Mouse (Mus musculus) thymus, adult 18-20 months (tissue): ENCODE measurements around the gene Eif1.
"Not testable (repeated sequence)": the region's sequence is repeated elsewhere in the genome, so short reads cannot be mapped to it uniquely, and the experiment has no call there.

ENCODE experiments used
- DNase-seq, 2 experiments: peaks; one replicate each; pipeline ENCODE4 v3.0.0; 2022; ENCODE audit warnings: mixed read lengths in 2 of 2

The Eif1 gene

GRCm38 (mm10) chr11:100319492-100320171, at the start of gene Eif1:
Eif1 (plus strand) TSS chr11:100319885.
- peak; percentile 100 for DNase-seq

DNA sequence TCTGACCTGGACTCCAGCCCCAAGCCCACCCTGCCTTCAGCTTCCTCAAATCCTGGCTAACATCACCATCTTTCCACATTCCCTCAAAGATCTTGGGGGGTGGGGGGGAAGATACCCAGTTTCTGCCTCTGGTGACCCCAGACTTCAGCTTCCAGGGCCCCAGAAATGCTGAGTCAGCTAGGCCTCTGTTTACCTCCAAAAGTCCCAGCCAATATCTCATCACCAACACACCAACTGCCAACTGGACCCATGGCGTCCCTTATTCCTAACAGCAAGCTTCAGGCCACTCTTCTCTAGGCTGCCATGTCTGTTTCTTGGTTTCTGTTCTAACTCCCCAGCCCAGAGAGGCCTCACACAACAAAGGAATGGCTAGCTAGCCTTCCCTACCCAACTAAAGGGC, 47.8 kb upstream of the Eif1 start:
- no peak for DNase-seq

DNA sequence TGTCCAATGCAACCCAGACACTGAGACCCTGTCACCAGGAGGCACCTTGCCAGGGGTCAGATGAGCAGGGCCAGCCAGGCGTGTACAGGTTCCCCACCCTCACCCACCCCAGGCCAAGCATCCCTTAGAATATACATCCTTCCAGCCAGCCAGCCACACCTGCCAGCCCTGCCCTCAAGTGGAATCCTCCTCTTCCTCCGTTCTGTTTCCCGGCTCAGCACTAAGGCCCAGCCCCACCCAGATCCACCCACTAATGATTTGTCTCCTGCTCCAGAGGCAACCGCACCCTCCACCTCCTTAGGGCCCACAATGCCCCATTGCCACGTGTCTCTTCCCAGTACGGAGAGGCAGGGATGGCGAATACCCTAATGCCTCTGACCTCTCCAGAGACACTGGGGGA, 45.0 kb upstream of the Eif1 start:
- no peak for DNase-seq

DNA sequence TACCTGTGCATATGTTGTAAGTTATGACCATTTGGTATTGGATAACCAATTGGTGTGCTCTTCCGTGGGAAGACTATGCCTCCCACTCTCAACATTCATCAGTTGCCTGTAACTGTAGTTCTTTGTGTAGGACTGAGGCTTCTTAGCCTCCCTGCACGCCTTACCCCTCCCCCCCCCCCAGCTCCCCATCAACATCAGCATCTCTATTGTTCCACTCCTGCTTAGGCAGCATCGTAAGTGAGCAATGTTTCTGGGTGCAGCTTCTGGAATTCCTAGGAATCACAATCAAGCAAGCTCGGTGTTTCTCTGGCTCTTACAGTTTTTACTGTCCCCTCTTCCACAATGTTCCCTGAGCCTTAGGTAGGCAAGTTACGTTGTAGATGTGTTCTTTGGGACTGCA, 44.2 kb upstream of the Eif1 start:
- DNase-seq: no peak

- DNase-seq: no peak
These were observed 41.8 kb upstream of the Eif1 start for GRCm38 (mm10) chr11:100277726-100278480.

DNA sequence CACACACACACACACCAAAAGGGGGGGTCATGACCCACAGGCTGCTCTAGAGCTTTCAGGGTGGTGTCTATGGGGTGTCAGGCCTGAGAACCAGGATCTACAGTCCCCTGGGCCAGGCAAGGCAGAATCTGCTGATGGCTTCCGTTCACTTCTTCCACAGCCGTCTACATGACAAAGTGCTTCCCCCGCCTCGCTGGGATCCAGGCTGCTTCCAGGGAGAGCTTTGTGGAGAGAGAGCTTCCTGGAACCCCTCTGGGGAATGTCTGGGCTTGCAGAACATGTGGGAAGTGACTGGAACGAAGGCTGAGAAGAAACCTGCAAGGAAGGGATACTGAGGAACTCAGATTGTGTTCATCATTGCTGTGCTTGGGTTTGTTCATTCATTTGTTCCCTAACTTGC, 40.9 kb upstream of the Eif1 start:
- DNase-seq: no peak

DNA sequence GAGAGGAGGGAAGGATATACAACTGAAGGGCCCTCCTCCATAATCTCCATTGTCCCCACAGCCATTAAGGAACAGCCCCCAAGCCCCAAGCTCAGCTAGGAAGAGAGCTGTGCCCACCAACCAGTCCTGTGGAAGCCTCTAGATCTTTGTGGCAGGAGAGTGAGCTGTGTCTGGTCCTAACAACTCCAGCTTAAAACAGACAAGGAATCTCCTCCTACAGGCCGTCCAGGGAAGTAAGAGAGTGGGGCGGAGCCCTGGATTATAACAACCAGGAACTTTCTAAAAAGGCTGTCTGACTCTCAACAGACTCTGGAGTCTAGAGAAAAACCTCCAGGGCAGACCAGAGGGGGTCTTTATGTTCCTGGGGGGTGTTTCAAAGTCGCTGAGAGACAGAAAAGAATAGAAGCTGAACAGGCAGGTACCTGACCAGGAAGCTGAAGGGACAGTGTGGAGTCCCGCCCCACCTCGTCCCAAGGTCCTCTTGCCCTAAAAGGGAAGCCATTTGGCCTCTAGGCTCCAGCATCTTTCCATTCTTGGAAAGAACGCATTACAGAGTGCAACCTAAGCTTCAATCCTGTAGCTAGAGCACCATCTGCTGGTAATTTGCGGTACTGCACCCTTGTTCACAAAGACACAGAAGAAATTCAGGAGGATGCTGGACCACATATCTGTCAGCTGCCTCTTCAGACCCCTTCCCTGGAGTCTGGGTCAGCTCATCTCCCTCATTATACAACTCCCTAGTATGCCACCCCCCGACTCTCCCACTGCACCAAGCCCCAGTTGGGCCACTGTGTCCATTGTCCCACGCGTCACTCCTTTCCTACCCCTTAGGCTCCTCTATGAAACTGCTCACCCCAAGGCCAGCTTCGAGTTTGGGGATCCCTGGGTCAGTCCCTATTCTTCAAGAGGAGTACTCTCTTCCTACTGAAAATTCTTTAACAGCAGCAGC, 37.8 kb upstream of the Eif1 start:
- DNase-seq: peak in 1 of 2 experiments; percentile 29

DNA sequence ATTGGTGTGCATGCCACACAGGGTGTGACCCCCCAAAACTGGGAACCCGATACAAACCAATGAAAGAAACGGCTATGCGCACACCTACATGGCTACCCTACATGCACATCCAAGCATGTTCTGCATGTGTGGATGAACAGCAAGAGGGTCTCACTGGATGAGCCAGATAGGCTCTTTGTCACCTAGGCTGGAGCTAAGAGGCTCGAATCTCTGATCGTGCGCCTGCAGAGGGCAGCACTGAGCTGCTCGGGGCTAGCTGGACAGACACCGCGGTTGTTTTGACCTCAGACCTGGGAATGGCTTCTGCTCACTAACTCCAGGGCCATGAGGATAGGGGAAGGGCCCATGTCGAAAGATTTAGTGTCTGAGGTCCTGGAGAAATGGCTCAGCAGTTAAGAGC, 37.1 kb upstream of the Eif1 start:
- DNase-seq: peak; percentile 23 to 36

GRCm38 (mm10) chr11:100284988-100285387, 34.7 kb upstream of the Eif1 start:
- DNase-seq: no peak

DNA sequence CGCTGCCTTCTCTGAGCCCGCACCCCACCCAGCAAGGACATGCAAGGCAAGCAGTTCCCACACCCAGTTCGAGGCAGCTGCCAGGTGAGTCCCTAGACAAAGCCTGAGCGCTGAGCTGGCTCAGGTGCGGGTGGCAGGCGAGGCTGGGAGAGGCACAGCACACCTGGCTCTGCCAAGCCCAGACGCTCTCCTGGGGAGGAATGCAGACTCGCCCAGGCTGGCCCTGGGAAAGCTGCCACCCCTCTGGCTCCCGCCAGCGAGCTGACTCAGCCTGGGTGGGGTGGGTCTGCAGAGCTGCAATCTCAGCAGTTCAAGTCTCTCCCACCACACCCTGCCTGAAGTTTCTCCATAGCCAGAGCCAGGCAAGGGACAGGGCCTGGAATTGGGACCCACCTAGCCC, 32.7 kb upstream of the Eif1 start:
- no peak for DNase-seq

DNA sequence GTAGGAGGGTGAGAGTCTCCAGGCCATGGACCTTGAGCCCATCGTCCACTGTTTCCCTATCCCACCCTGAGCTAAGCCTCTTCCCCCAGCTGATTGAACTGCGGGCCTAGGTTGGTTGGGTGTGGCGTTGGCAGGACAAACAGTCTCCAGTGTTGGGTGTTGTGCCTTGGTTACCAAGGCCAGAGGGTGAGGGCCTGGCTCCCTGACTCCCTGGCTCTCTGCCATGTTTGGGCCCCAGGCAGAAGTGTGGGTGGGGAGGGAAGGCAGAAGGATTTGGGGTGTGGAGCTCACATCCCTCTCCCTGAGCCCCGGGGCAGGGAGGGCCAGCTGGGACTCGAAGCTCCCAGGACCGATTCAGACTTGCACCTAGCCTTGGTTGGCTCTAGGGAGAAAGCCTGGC, 30.7 kb upstream of the Eif1 start:
- DNase-seq: no peak

GRCm38 (mm10) chr11:100290235-100290634, 29.4 kb upstream of the Eif1 start:
- no peak for DNase-seq

GRCm38 (mm10) chr11:100292884-100293283, 26.8 kb upstream of the Eif1 start:
- DNase-seq: no peak

DNA sequence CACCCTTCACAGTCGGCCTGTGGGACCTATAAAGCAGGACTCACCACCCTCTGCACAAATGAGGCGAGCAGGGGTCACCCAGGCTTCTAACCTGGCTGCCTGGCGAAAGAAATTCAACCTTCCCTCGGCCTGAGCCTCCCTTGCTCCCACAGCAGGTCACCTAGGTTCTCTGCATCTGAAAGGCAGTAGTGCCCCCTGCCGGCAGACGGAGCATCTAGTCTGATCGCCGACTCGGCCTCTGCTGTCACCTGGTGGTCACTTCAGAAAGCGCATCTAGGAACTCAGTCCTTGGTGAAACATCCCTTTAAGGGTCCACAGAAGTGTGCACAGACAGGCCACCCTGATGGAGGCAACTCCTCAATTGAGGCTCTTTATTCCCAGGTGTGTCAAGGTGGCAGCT, 24.4 kb upstream of the Eif1 start:
- peak; percentile 34 to 44 for DNase-seq

- no peak for DNase-seq
These were observed 21.9 kb upstream of the Eif1 start for GRCm38 (mm10) chr11:100297801-100298200.

- DNase-seq: peak; percentile 41
These were observed 21.2 kb upstream of the Eif1 start for GRCm38 (mm10) chr11:100298274-100299036.

GRCm38 (mm10) chr11:100300293-100300692, 19.4 kb upstream of the Eif1 start:
- peak in 1 of 2 experiments; percentile 29 for DNase-seq

- no peak for DNase-seq
These were observed 18.4 kb upstream of the Eif1 start for GRCm38 (mm10) chr11:100301292-100301691.

DNA sequence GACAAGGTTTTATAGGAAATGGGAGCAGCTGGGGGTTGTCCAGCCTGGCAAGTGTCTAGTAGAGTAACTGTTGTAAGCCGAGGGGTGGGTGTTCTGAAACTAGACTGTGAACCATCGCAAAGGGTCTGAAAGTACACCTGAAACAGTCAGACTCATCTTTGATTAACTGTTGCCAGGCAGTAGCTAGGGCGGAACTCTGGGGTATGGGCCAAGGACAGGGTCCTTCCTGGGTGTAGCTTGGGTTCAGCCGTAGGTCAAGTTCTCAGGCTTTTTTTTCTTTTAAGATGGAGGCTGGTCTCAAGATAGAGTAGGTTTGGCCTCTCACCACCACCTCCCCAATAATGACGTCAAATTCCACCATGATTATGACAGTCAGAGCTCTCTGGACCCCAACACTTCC, 11.8 kb upstream of the Eif1 start:
- DNase-seq: no peak

GRCm38 (mm10) chr11:100308672-100309071, 11.0 kb upstream of the Eif1 start:
- DNase-seq: not testable (repeated sequence)

GRCm38 (mm10) chr11:100311656-100312055, 8.0 kb upstream of the Eif1 start:
- DNase-seq: no peak

DNA sequence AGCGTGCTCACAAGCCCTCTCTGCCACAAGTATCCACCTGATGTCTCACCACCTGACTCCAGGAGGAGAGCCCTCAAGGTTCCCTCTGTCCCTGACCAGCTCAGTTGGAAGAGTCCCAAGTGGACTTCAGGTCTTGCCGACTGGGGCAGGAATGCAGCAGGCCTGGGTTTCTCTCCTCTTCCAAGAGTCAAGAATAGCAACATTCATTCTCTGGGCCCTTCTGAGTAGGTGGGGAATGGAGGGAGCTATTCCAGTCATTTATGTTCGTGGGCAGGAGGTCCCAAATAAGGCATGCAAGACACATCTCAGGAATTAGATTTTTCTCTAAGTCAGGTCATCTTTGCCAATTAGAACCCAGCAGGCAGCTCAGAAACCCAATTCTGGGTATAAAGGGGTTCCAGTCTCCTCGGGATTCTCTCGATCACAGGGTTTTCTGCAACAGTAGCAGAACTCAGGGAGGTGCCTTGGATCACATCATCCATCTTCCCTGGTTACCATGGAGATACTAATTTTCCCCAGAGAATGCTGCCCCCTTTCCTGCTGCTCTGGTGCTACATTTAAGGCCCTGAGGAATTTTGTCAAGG, 7.5 kb upstream of the Eif1 start:
- DNase-seq: no peak
